Mouse (Mus musculus) small intestine, adult 2 months (tissue): Measurements from ENCODE around the gene Cd200r3. TPM values are rescaled to one million over a fixed set of nuclear protein-coding genes. Genes with fewer than 3 reads are reported as not detected.

Source experiments
- H3K27ac ChIP-seq: fragments of 200-500 bp; 2 replicates; pipeline ENCODE4 v1.5.1; 2012; ENCODE audit warnings: low read depth, low read length, control low read depth, inconsistent platforms; ENCODE audit not compliant: insufficient read depth
- H3K27me3 ChIP-seq: fragments of 200-500 bp; 2 replicates; pipeline ENCODE4 v1.6.1; 2012; ENCODE audit warnings: mild to moderate bottlenecking, moderate library complexity, low read length, inconsistent platforms; ENCODE audit not compliant: control insufficient read depth, insufficient read depth
- H3K36me3 ChIP-seq: fragments of 200-500 bp; 2 replicates; pipeline ENCODE4 v1.6.1; 2012; ENCODE audit warnings: mild to moderate bottlenecking, low read length, control low read depth, inconsistent platforms; ENCODE audit not compliant: control insufficient read depth, insufficient read depth
- H3K4me1 ChIP-seq: fragments of 200-500 bp; 2 replicates; pipeline ENCODE4 v1.6.1; 2012; ENCODE audit warnings: low read length, inconsistent platforms, mixed read lengths; ENCODE audit not compliant: control insufficient read depth, insufficient read depth, insufficient read length
- H3K4me3 ChIP-seq: fragments of 200-500 bp; 2 replicates; pipeline ENCODE4 v1.5.1; 2012; ENCODE audit warnings: low read depth, mild to moderate bottlenecking, control low read depth, inconsistent platforms, low read length, moderate library complexity
- CTCF ChIP-seq: fragments of 200-500 bp; IDR thresholded peaks from 2 replicates; pipeline ENCODE4 v1.5.1; 2012; ENCODE audit warnings: low read depth, mild to moderate bottlenecking, control low read depth, inconsistent platforms, low read length, moderate library complexity, mixed read lengths; ENCODE audit not compliant: insufficient replicate concordance, insufficient read length; ENCODE audit errors: extremely low read depth
- POLR2A ChIP-seq: fragments of 200-500 bp; IDR thresholded peaks from 2 replicates; pipeline ENCODE4 v1.6.1; 2012; ENCODE audit warnings: low read depth, mild to moderate bottlenecking, control low read depth, inconsistent platforms, low read length, moderate library complexity
- WGBS: fragments of 180-500 bp; shearing (Covaris S2); methylation state at CpG from one replicate; pipeline ENCODE4 v1.1.7; 2018; 5-methylcytosine and 5-hydroxymethylcytosine counted together
- polyA plus RNA-seq: library from polyadenylated mRNA; depleted of rRNA; stranded (reverse); fragments of >200 nt; gene quantifications from 2 replicates; pipeline ENCODE4 v1.2.3, GENCODE M21; 2012; rRNA removed

The Cd200r3 gene
- not detected in 2 replicates for polyA plus RNA-seq

DNA sequence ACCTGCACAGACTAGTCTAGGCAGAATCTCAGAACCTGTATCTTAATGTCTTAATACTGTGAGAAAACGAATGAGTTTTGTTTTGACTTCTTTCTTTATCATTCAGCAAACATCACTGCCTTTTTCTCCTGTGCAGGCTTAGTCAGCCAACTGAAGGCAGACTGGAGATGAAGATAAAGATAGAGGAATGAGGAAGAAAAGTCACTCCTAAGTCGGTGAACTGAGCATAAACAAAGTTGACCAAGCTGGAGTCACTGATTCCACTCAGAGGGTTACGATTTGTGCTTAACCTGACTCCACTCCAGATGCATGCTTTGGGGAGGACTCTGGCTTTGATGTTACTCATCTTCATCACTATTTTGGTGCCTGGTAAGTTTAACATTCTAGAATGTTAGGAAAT is at the start of gene Cd200r3:
TSS of gene Cd200r3 (plus strand) at position 211 of the 400 bp plus-strand sequence.
- TF ChIP-seq POLR2A, result no peak
- no peak for TF ChIP-seq CTCF
- Histone ChIP-seq H3K27ac (no peak within 1 kb of the TSS), H3K27me3 (no peaks in the 10 kb centered on the region), H3K36me3 (no peaks in the 10 kb centered on the region), H3K4me1 (no peaks in the 10 kb centered on the region), H3K4me3 (no peak within 1 kb of the TSS)
- 35% methylated on average over 3 of the region's 3 CpGs for WGBS

DNA sequence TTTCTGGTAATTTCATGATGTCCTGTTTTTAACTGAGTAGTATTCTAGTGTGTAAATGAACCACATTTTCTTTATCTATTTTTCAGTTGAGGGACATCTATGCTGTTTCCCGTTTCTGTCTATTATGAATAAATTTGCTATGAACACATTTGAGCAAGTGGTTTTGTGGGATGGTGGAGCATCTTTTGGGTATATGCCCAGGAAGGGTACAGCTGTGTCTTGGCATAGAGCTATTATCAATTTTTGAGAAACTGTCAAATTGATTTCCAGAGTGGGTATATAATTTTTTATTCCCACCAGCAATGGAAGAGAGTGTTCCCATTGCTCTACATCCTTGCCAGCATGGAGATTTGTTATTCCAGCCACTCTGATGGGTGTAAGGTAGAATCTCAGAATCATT is 11.5 kb upstream of the Cd200r3 start:
- Histone ChIP-seq H3K27ac (no peak overlapping the region), H3K4me1 (no peaks in the 10 kb centered on the region), H3K27me3 (no peaks in the 10 kb centered on the region), H3K36me3 (no peaks in the 10 kb centered on the region), H3K4me3 (no peak overlapping the region)
- WGBS, result 84% methylated on average over 1 of the region's 1 CpGs
- TF ChIP-seq CTCF (no peak), POLR2A (no peak)

DNA sequence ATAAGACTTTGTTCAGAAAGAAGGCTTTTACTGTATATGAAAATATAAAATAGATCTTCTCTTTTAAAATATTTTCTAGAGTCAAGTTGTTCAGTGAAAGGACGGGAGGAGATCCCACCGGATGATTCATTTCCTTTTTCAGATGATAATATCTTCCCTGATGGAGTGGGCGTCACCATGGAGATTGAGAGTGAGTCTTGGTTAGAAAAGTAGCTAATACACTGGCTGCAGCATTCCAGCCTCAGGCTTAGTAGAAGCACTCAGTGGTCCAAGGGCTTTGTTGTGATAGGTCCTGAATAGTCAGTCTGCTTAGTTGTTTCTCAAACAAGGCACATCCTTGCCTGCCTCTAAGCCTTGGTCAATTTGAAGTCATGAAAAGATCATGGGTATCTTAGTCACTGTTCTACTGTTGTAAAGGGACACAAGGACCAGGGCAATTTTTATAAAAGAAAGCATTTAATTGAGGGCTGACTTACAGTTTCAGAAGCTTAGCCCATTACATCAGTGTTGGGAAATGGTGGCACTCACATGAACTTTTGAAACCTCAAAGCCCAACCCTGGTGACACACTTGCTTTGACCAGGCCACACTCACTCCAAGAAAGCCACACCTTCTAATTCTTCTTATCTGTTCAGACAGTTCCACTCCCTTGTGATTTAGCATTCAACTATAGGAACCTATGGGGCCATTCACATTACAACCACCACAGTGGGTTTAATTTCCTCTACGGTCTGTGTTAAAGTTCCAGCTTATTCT is 8.1 kb downstream of the Cd200r3 start:
- no peak overlapping the region for H3K4me3 ChIP-seq
- H3K36me3 ChIP-seq, result no peaks in the 10 kb centered on the region
- no peak for TF ChIP-seq POLR2A
- no peaks in the 10 kb centered on the region for H3K27me3 ChIP-seq
- H3K27ac ChIP-seq, result no peak overlapping the region
- H3K4me1 ChIP-seq, result no peaks in the 10 kb centered on the region
- WGBS, result 64% methylated on average over 4 of the region's 4 CpGs

DNA sequence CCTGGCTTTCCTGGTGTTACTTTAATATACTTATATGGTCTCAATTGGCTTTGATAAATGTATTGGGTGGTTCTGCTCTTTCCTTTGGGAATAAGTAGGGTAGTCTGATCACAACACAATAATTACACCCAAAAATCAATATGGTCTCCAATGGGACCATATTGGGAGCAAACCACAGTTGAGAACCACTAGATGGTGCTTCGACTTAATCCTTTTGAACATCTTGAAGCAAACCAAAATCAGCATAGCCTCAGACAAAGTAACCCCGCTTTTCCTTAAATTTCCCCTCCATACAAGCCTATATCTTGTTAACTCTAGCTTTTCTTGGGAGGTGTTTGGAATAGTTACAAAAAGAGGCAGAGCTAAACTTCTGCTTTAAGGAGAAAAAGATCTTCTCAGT is 18.8 kb downstream of the Cd200r3 start:
- Histone ChIP-seq H3K27ac (no peak overlapping the region), H3K27me3 (no peaks in the 10 kb centered on the region), H3K4me3 (no peak overlapping the region), H3K4me1 (peaks cover 2% of the 10 kb centered on the region; the same call in 1 of the 2 replicates), H3K36me3 (no peaks in the 10 kb centered on the region)
- no peak for TF ChIP-seq CTCF
- no peak for TF ChIP-seq POLR2A
- 80% methylated on average over 2 of the region's 2 CpGs for WGBS

GRCm38 (mm10) chr16:44962777-44963176 is 19.3 kb downstream of the Cd200r3 start:
- Histone ChIP-seq H3K4me3 (no peak overlapping the region), H3K27ac (peak overlapping the region; percentile 56), H3K4me1 (peaks cover 2% of the 10 kb centered on the region; the same call in 1 of the 2 replicates), H3K27me3 (no peaks in the 10 kb centered on the region), H3K36me3 (no peaks in the 10 kb centered on the region)
- 52% methylated on average over 2 of the region's 2 CpGs for WGBS
- no peak for TF ChIP-seq POLR2A
- no peak for TF ChIP-seq CTCF

GRCm38 (mm10) chr16:44964526-44965374 is 21.3 kb downstream of the Cd200r3 start:
- 83% methylated on average over 6 of the region's 6 CpGs for WGBS
- H3K4me1 ChIP-seq, result peaks cover 2% of the 10 kb centered on the region; the same call in 1 of the 2 replicates
- H3K27ac ChIP-seq, result no peak overlapping the region

GRCm38 (mm10) chr16:44965428-44965827 is 21.9 kb downstream of the Cd200r3 start:
- Histone ChIP-seq H3K27ac (peak overlapping the region; percentile 5; the same call in 1 of the 2 replicates), H3K4me3 (no peak overlapping the region), H3K4me1 (peaks cover 2% of the 10 kb centered on the region; the same call in 1 of the 2 replicates), H3K36me3 (no peaks in the 10 kb centered on the region), H3K27me3 (no peaks in the 10 kb centered on the region)
- TF ChIP-seq CTCF, result no peak
- TF ChIP-seq POLR2A, result no peak
- 87% methylated on average over 8 of the region's 8 CpGs for WGBS

More at GRCm38 (mm10) chr16:44964526-44965374, 21.3 kb downstream of the Cd200r3 start:
- H3K27me3 ChIP-seq, result no peaks in the 10 kb centered on the region
- H3K4me3 ChIP-seq, result no peak overlapping the region
- no peaks in the 10 kb centered on the region for H3K36me3 ChIP-seq
- TF ChIP-seq CTCF (no peak), POLR2A (no peak)
